Mouse (Mus musculus) midbrain, postnatal 0 days (tissue): ENCODE measurements around the gene Lhpp. TPM values are rescaled to one million over a fixed set of nuclear protein-coding genes. Genes with fewer than 3 reads are reported as not detected.

ENCODE experiments used
- ATAC-seq: fragments of 200-750 bp; cut with Nextera tagmentation; 2 replicates; pipeline ENCODE4 v1.8.0; 2017; ENCODE audit warnings: moderate number of reproducible peaks, mild to moderate bottlenecking, moderate TSS enrichment, moderate library complexity; ENCODE audit not compliant: low FRiP score
- DNase-seq: peaks from one replicate; pipeline ENCODE4 v3.0.0-alpha.2; 2015; ENCODE audit warnings: low spot score
- H3K27ac ChIP-seq: fragments of 300-500 bp; sonication (generic); 2 replicates; pipeline ENCODE4 v1.5.1; 2014; ENCODE audit warnings: low read depth, mild to moderate bottlenecking, low read length, mixed read lengths
- H3K27me3 ChIP-seq: fragments of 300-500 bp; sonication (generic); 2 replicates; pipeline ENCODE4 v1.6.1; 2014; ENCODE audit warnings: low read length, control low read depth, mixed read lengths; ENCODE audit not compliant: insufficient read depth
- H3K36me3 ChIP-seq: fragments of 300-500 bp; sonication (generic); 2 replicates; pipeline ENCODE4 v1.6.1; 2014; ENCODE audit warnings: low read length, control low read depth, mixed read lengths; ENCODE audit not compliant: insufficient read depth
- H3K4me1 ChIP-seq: fragments of 300-500 bp; sonication (generic); 2 replicates; pipeline ENCODE4 v1.6.1; 2014; ENCODE audit warnings: mild to moderate bottlenecking, control low read depth, antibody characterized with exemption, low read length, mixed read lengths; ENCODE audit not compliant: insufficient read depth
- H3K4me2 ChIP-seq: fragments of 300-500 bp; sonication (generic); 2 replicates; pipeline ENCODE4 v1.6.1; 2014; ENCODE audit warnings: low read depth, mild to moderate bottlenecking, low read length, mixed read lengths; ENCODE audit not compliant: poor library complexity, severe bottlenecking
- H3K4me3 ChIP-seq: fragments of 300-500 bp; sonication (generic); 2 replicates; pipeline ENCODE4 v1.5.1; 2014; ENCODE audit warnings: low read depth, mild to moderate bottlenecking, low read length, moderate library complexity
- H3K9ac ChIP-seq: fragments of 300-500 bp; sonication (generic); replicated peaks from 2 replicates; pipeline ENCODE4 v1.6.1; 2014; ENCODE audit warnings: mild to moderate bottlenecking, low read length, moderate library complexity, mixed read lengths; ENCODE audit not compliant: poor library complexity, severe bottlenecking
- H3K9me3 ChIP-seq: fragments of 300-500 bp; sonication (generic); 2 replicates; pipeline ENCODE4 v1.6.1; 2016; ENCODE audit warnings: low read length, control low read depth
- CTCF ChIP-seq: IDR thresholded peaks from 2 replicates; pipeline ENCODE4 v1.5.1; 2016; ENCODE audit warnings: antibody characterized with exemption, mild to moderate bottlenecking
- WGBS: fragments of 180-500 bp; shearing (Covaris S2); extraction: QIAGEN DNeasy Blood & Tissue Kit; methylation state at CpG from one replicate; pipeline ENCODE4 v1.1.7; 2014; 5-methylcytosine and 5-hydroxymethylcytosine counted together
- polyA plus RNA-seq: library from polyadenylated mRNA; unstranded; fragments of >200 nt; fragmentation: Nextera tagmentation; extraction: Ambion mirVana; gene quantifications from 2 replicates; pipeline ENCODE4 v1.2.1, GENCODE M21; 2015
- total RNA-seq: library from RNA; depleted of rRNA; stranded (reverse); fragments of >200 nt; gene quantifications from 2 replicates; pipeline ENCODE4 v1.2.3, GENCODE M21; 2014

The Lhpp gene
- total and polyA plus RNA-seq, 2 experiments from 2014 or later: 36.2 to 59.2 TPM

- ATAC-seq (no peak), DNase-seq (no peak)
- Histone ChIP-seq H3K36me3 (no peaks in the 10 kb centered on the region), H3K4me1 (no peaks in the 10 kb centered on the region; the same call in none of the 2 replicates), H3K9me3 (no peaks in the 10 kb centered on the region), H3K27ac (no peak overlapping the region), H3K4me3 (no peak overlapping the region), H3K9ac (no peak overlapping the region), H3K4me2 (no peak overlapping the region), H3K27me3 (peaks cover 49% of the 10 kb centered on the region)
- WGBS: 90% methylated on average over 3 of the region's 3 CpGs
- no peak for TF ChIP-seq CTCF
These were observed 14.7 kb upstream of the Lhpp start for GRCm38 (mm10) chr7:132595787-132596186.

GRCm38 (mm10) chr7:132596557-132597250 lies 13.7 kb upstream of the Lhpp start:
- H3K9me3 ChIP-seq: no peaks in the 10 kb centered on the region
- peak overlapping the region; percentile 37 for H3K4me3 ChIP-seq
- 9% methylated on average over 22 of the region's 26 CpGs for WGBS
- H3K36me3 ChIP-seq: no peaks in the 10 kb centered on the region
- no peak for ATAC-seq
- TF ChIP-seq CTCF: peak; percentile 53
- H3K4me1 ChIP-seq: no peaks in the 10 kb centered on the region; the same call in none of the 2 replicates
- peaks cover 57% of the 10 kb centered on the region for H3K27me3 ChIP-seq
- H3K27ac ChIP-seq: no peak overlapping the region
- H3K9ac ChIP-seq: no peak overlapping the region
- H3K4me2 ChIP-seq: peak overlapping the region; percentile 88
- no peak for DNase-seq

- peak overlapping the region; percentile 88 for H3K4me2 ChIP-seq
- no peak for DNase-seq
- ATAC-seq: no peak
- peak overlapping the region; percentile 37 for H3K4me3 ChIP-seq
- WGBS: under 1% methylated on average over 43 of the region's 60 CpGs
- peaks cover 64% of the 10 kb centered on the region for H3K27me3 ChIP-seq
- no peak for TF ChIP-seq CTCF
- no peak overlapping the region for H3K27ac ChIP-seq
- H3K9me3 ChIP-seq: no peaks in the 10 kb centered on the region
- H3K4me1 ChIP-seq: no peaks in the 10 kb centered on the region; the same call in none of the 2 replicates
- H3K9ac ChIP-seq: peak overlapping the region; percentile 14; the same call in 1 of the 2 replicates
- H3K36me3 ChIP-seq: no peaks in the 10 kb centered on the region
These were observed 13.0 kb upstream of the Lhpp start for GRCm38 (mm10) chr7:132597251-132598041.

- H3K27ac ChIP-seq: no peak within 1 kb of the TSS
- no peaks in the 10 kb centered on the region for H3K9me3 ChIP-seq
- no peaks in the 10 kb centered on the region for H3K36me3 ChIP-seq
- ATAC-seq (no peak; the same call in 1 of the 2 replicates), DNase-seq (no peak)
- WGBS: 1% methylated on average over 47 of the region's 52 CpGs
- peak within 1 kb of the TSS; percentile 32 for H3K4me3 ChIP-seq
- H3K4me1 ChIP-seq: no peaks in the 10 kb centered on the region; the same call in none of the 2 replicates
- no peak for TF ChIP-seq CTCF
- peak within 1 kb of the TSS; percentile 77 for H3K4me2 ChIP-seq
- 0 out of 2 replicates have a peak within 1 kb of the TSS, but pooled peaks have one; percentile 3 for H3K9ac ChIP-seq
- H3K27me3 ChIP-seq: peaks cover 66% of the 10 kb centered on the region
These were observed 11.1 kb upstream of the Lhpp start, which contains the start of gene Nkx1-2 for GRCm38 (mm10) chr7:132599071-132599975. Gene Nkx1-2, minus strand, starts transcription at chr7:132599637.

- no peak for ATAC-seq
- TF ChIP-seq CTCF: no peak
- no peaks in the 10 kb centered on the region for H3K36me3 ChIP-seq
- H3K27ac ChIP-seq: no peak overlapping the region
- peak overlapping the region; percentile 32 for H3K4me3 ChIP-seq
- H3K4me2 ChIP-seq: peak overlapping the region; percentile 77
- no peak for DNase-seq
- H3K4me1 ChIP-seq: no peaks in the 10 kb centered on the region; the same call in none of the 2 replicates
- no peaks in the 10 kb centered on the region for H3K9me3 ChIP-seq
- H3K27me3 ChIP-seq: peaks cover 63% of the 10 kb centered on the region
- 3% methylated on average over 9 of the region's 9 CpGs for whole genome bisulfite sequencing
- no peak overlapping the region for H3K9ac ChIP-seq
These were observed 10.4 kb upstream of the Lhpp start for GRCm38 (mm10) chr7:132600026-132600425.
